Mouse (Mus musculus): ENCODE results near the gene Efna2. TPM values are rescaled to one million over a fixed set of nuclear protein-coding genes. Genes with fewer than 3 reads are reported as not detected.

Gene Efna2
- total and polyA plus RNA-seq, 2 experiments from 2014 or later, result 23.2 to 32.8 TPM

GRCm38 (mm10) chr10:80159561-80160454 lies 19.5 kb upstream of the Efna2 start:
- Histone ChIP-seq H3K4me1 (ENCODE audit: insufficient read depth, low read length) (peaks cover 13% of the 10 kb centered on the region), H3K9me3 (ENCODE audit: low read length) (no peaks in the 10 kb centered on the region), H3K4me2 (ENCODE audit: low read depth, low read length) (peak overlapping the region; percentile 57), H3K36me3 (ENCODE audit: insufficient read depth, low read length) (peaks cover 22% of the 10 kb centered on the region), H3K27ac (peak overlapping the region; percentile 96), H3K27me3 (ENCODE audit: insufficient read depth, low read length) (no peaks in the 10 kb centered on the region), H3K9ac (replicated peaks; ENCODE audit: low read length) (peak overlapping the region; percentile 22; the same call in 1 of the 2 replicates), H3K4me3 (ENCODE audit: low read length) (peak overlapping the region; percentile 33)
- peak; percentile 100 for DNase-seq (ENCODE audit: low spot score)
- peak; percentile 92 for ATAC-seq
- under 1% methylated on average over 55 of the region's 55 CpGs for WGBS
- peak; percentile 6; the same call in 1 of the 2 replicates for TF ChIP-seq CTCF (IDR thresholded peaks at IDR 0.05; ENCODE audit: low read depth)

GRCm38 (mm10) chr10:80160455-80161371 lies 18.6 kb upstream of the Efna2 start:
- 3% methylated on average over 32 of the region's 33 CpGs for WGBS
- peak; percentile 61 for DNase-seq (ENCODE audit: low spot score)
- Histone ChIP-seq H3K4me2 (ENCODE audit: low read depth, low read length) (peak overlapping the region; percentile 57), H3K4me1 (ENCODE audit: insufficient read depth, low read length) (peaks cover 20% of the 10 kb centered on the region), H3K27me3 (ENCODE audit: insufficient read depth, low read length) (no peaks in the 10 kb centered on the region), H3K4me3 (ENCODE audit: low read length) (peak overlapping the region; percentile 33), H3K9me3 (ENCODE audit: low read length) (no peaks in the 10 kb centered on the region), H3K27ac (peak overlapping the region; percentile 96), H3K36me3 (ENCODE audit: insufficient read depth, low read length) (peaks cover 13% of the 10 kb centered on the region), H3K9ac (replicated peaks; ENCODE audit: low read length) (peak overlapping the region; percentile 43)
- no peak for TF ChIP-seq CTCF (IDR thresholded peaks at IDR 0.05; ENCODE audit: low read depth)
- ATAC-seq, result no peak

- no peaks in the 10 kb centered on the region for H3K9me3 ChIP-seq (ENCODE audit: low read length)
- H3K4me3 ChIP-seq (ENCODE audit: low read length), result no peak overlapping the region
- H3K4me2 ChIP-seq (ENCODE audit: low read depth, low read length), result peak overlapping the region; percentile 57
- TF ChIP-seq CTCF (IDR thresholded peaks at IDR 0.05; ENCODE audit: low read depth), result no peak
- 15% methylated on average over 6 of the region's 7 CpGs for WGBS
- ATAC-seq (no peak), DNase-seq (ENCODE audit: low spot score) (no peak)
- peaks cover 3% of the 10 kb centered on the region for H3K36me3 ChIP-seq (ENCODE audit: insufficient read depth, low read length)
- peaks cover 24% of the 10 kb centered on the region for H3K4me1 ChIP-seq (ENCODE audit: insufficient read depth, low read length)
- H3K27me3 ChIP-seq (ENCODE audit: insufficient read depth, low read length), result no peaks in the 10 kb centered on the region
- H3K9ac ChIP-seq (replicated peaks; ENCODE audit: low read length), result no peak overlapping the region
- H3K27ac ChIP-seq, result peak overlapping the region; percentile 20; the same call in 1 of the 2 replicates
These were observed 17.6 kb upstream of the Efna2 start for GRCm38 (mm10) chr10:80161522-80162242.

GRCm38 (mm10) chr10:80162243-80162608 lies 17.1 kb upstream of the Efna2 start:
- DNase-seq (ENCODE audit: low spot score), result no peak
- Histone ChIP-seq H3K27ac (peak overlapping the region; percentile 20; the same call in 1 of the 2 replicates), H3K36me3 (ENCODE audit: insufficient read depth, low read length) (no peaks in the 10 kb centered on the region), H3K27me3 (ENCODE audit: insufficient read depth, low read length) (no peaks in the 10 kb centered on the region), H3K4me3 (ENCODE audit: low read length) (no peak overlapping the region), H3K9ac (replicated peaks; ENCODE audit: low read length) (no peak overlapping the region), H3K4me2 (ENCODE audit: low read depth, low read length) (no peak overlapping the region), H3K4me1 (ENCODE audit: insufficient read depth, low read length) (peaks cover 27% of the 10 kb centered on the region), H3K9me3 (ENCODE audit: low read length) (no peaks in the 10 kb centered on the region)
- WGBS, result 79% methylated on average over 3 of the region's 3 CpGs
- no peak for ATAC-seq
- no peak for TF ChIP-seq CTCF (IDR thresholded peaks at IDR 0.05; ENCODE audit: low read depth)

GRCm38 (mm10) chr10:80162716-80163299 lies 16.5 kb upstream of the Efna2 start:
- Histone ChIP-seq H3K9ac (replicated peaks; ENCODE audit: low read length) (no peak overlapping the region), H3K4me1 (ENCODE audit: insufficient read depth, low read length) (peaks cover 27% of the 10 kb centered on the region), H3K4me2 (ENCODE audit: low read depth, low read length) (no peak overlapping the region), H3K27me3 (ENCODE audit: insufficient read depth, low read length) (no peaks in the 10 kb centered on the region), H3K27ac (no peak overlapping the region), H3K36me3 (ENCODE audit: insufficient read depth, low read length) (no peaks in the 10 kb centered on the region), H3K9me3 (ENCODE audit: low read length) (no peaks in the 10 kb centered on the region), H3K4me3 (ENCODE audit: low read length) (no peak overlapping the region)
- DNase-seq (ENCODE audit: low spot score), result no peak
- WGBS, result 87% methylated on average over 6 of the region's 6 CpGs
- no peak for TF ChIP-seq CTCF (IDR thresholded peaks at IDR 0.05; ENCODE audit: low read depth)
- no peak for ATAC-seq
